Mouse (Mus musculus): ENCODE data around the gene Arhgap32. TPM values are rescaled to one million over a fixed set of nuclear protein-coding genes. Genes with fewer than 3 reads are reported as not detected.
A peak's percentile ranks its signal among the peaks of the same experiment; 100 is the strongest.

Arhgap32 gene
- polyA plus RNA-seq, 1 experiment from 2014 or later, result 16.6 TPM

DNA sequence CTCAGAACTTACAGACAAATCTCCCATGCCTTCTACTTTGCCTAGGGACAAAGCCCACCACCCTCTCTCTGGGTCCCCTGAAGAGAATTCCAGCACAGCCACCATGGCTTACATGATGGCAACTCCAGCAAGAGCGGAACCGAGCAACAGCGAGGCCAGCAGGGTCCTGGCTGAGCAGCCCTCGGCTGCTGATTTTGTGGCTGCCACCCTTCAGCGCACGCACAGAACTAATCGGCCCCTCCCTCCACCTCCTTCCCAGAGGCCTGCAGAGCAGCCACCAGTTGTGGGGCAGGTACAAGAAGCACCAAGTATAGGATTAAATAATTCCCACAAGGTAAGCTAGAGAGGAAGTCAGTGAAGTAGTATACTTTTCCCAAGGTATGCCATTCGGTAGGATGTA, 141.4 kb downstream of the Arhgap32 start:
- DNase-seq (ENCODE audit: low spot score), result no peak
- no peak overlapping the region for H3K4me3 ChIP-seq (replicated peaks; ENCODE audit: low read length)
- ATAC-seq (ENCODE audit: low FRiP score), result no peak
- WGBS, result 71% methylated on average over 8 of the region's 8 CpGs
- no peak overlapping the region for H3K9ac ChIP-seq
- no peak overlapping the region for H3K27ac ChIP-seq
- H3K36me3 ChIP-seq (replicated peaks; ENCODE audit: control insufficient read depth, insufficient read depth), result peaks cover 86% of the 10 kb centered on the region
- no peak overlapping the region for H3K4me2 ChIP-seq (replicated peaks)
- H3K27me3 ChIP-seq (ENCODE audit: control insufficient read depth, insufficient read depth, low read length), result no peaks in the 10 kb centered on the region
- no peaks in the 10 kb centered on the region for H3K9me3 ChIP-seq (ENCODE audit: control insufficient read depth, low read length)
- H3K4me1 ChIP-seq (replicated peaks; ENCODE audit: control insufficient read depth, insufficient read depth, low read length), result no peaks in the 10 kb centered on the region

DNA sequence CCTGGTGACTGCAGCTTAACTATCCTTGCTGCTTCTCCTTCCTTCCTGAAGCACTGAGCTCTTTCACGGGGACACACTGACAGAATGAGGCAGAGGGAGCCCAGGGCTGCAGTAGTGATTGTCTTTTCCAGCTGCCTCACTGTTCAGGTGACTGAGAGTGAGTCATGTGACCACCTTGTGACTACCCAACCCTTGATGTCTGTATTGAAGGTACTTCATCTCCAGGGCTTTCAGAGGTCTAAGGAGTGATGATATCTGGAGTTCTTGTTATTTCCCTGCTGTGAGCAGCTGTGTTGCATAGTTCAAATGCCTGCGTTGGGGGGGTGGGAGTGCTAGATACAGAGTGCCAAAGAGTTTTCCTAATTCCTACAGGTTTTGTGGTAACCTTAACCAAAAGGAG, 141.9 kb downstream of the Arhgap32 start:
- H3K36me3 ChIP-seq (replicated peaks; ENCODE audit: control insufficient read depth, insufficient read depth), result peaks cover 87% of the 10 kb centered on the region
- 79% methylated on average over 2 of the region's 2 CpGs for WGBS
- H3K27ac ChIP-seq, result no peak overlapping the region
- no peak for DNase-seq (ENCODE audit: low spot score)
- H3K4me3 ChIP-seq (replicated peaks; ENCODE audit: low read length), result no peak overlapping the region
- no peaks in the 10 kb centered on the region for H3K27me3 ChIP-seq (ENCODE audit: control insufficient read depth, insufficient read depth, low read length)
- H3K4me2 ChIP-seq (replicated peaks), result no peak overlapping the region
- H3K4me1 ChIP-seq (replicated peaks; ENCODE audit: control insufficient read depth, insufficient read depth, low read length), result no peaks in the 10 kb centered on the region
- no peak for ATAC-seq (ENCODE audit: low FRiP score)
- no peaks in the 10 kb centered on the region for H3K9me3 ChIP-seq (ENCODE audit: control insufficient read depth, low read length)
- H3K9ac ChIP-seq, result no peak overlapping the region

GRCm38 (mm10) chr9:32271896-32272444, 156.0 kb downstream of the Arhgap32 start:
- Histone ChIP-seq H3K4me2 (replicated peaks) (no peak overlapping the region), H3K36me3 (replicated peaks; ENCODE audit: control insufficient read depth, insufficient read depth) (no peaks in the 10 kb centered on the region), H3K27me3 (ENCODE audit: control insufficient read depth, insufficient read depth, low read length) (no peaks in the 10 kb centered on the region), H3K4me3 (replicated peaks; ENCODE audit: low read length) (no peak overlapping the region), H3K4me1 (replicated peaks; ENCODE audit: control insufficient read depth, insufficient read depth, low read length) (no peaks in the 10 kb centered on the region), H3K9me3 (ENCODE audit: control insufficient read depth, low read length) (0 out of 2 replicates have a peak, but pooled peaks cover 3% of the 10 kb centered on the region), H3K27ac (no peak overlapping the region), H3K9ac (no peak overlapping the region)
- ATAC-seq (ENCODE audit: low FRiP score), result peak; percentile 69; the same call in 1 of the 2 replicates
- DNase-seq (ENCODE audit: low spot score), result peak; percentile 91
- 18% methylated on average over 5 of the region's 5 CpGs for WGBS

- no peaks in the 10 kb centered on the region for H3K27me3 ChIP-seq (ENCODE audit: control insufficient read depth, insufficient read depth, low read length)
- no peak for DNase-seq (ENCODE audit: low spot score)
- no peaks in the 10 kb centered on the region for H3K36me3 ChIP-seq (replicated peaks; ENCODE audit: control insufficient read depth, insufficient read depth)
- no peak for ATAC-seq (ENCODE audit: low FRiP score)
- H3K27ac ChIP-seq, result no peak overlapping the region
- no peak overlapping the region for H3K4me2 ChIP-seq (replicated peaks)
- H3K9ac ChIP-seq, result no peak overlapping the region
- 0 out of 2 replicates have a peak, but pooled peaks cover 3% of the 10 kb centered on the region for H3K9me3 ChIP-seq (ENCODE audit: control insufficient read depth, low read length)
- H3K4me1 ChIP-seq (replicated peaks; ENCODE audit: control insufficient read depth, insufficient read depth, low read length), result no peaks in the 10 kb centered on the region
- H3K4me3 ChIP-seq (replicated peaks; ENCODE audit: low read length), result no peak overlapping the region
- 84% methylated on average over 5 of the region's 5 CpGs for WGBS
These were observed 162.1 kb downstream of the Arhgap32 start for GRCm38 (mm10) chr9:32278052-32278451.

DNA sequence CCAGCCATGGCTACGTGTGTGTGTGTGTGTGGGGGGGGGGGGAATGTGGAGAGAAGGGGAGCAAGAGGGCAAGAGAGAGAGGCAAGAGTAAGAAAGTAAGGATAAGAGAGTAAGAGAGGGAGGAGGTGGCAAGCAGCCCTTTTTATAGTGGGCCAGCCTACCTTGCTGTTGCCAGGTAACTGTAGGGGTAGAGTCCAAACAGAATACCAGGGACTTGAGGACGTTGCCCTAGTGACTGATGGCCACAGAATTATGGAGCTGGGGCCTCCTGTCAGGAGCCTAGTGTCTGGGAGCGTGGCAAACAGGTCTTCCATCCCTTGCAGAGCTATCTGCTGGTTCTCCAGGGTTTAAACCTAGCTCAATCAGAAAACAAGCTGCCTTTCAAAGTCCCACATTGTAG, 163.9 kb downstream of the Arhgap32 start:
- H3K27ac ChIP-seq, result no peak overlapping the region
- DNase-seq (ENCODE audit: low spot score) (no peak), ATAC-seq (ENCODE audit: low FRiP score) (no peak)
- no peaks in the 10 kb centered on the region for H3K27me3 ChIP-seq (ENCODE audit: control insufficient read depth, insufficient read depth, low read length)
- no peak overlapping the region for H3K4me3 ChIP-seq (replicated peaks; ENCODE audit: low read length)
- no peaks in the 10 kb centered on the region for H3K36me3 ChIP-seq (replicated peaks; ENCODE audit: control insufficient read depth, insufficient read depth)
- no peak overlapping the region for H3K4me2 ChIP-seq (replicated peaks)
- no peak overlapping the region for H3K9ac ChIP-seq
- H3K4me1 ChIP-seq (replicated peaks; ENCODE audit: control insufficient read depth, insufficient read depth, low read length), result no peaks in the 10 kb centered on the region
- H3K9me3 ChIP-seq (ENCODE audit: control insufficient read depth, low read length), result no peaks in the 10 kb centered on the region
- 71% methylated on average over 3 of the region's 3 CpGs for WGBS

GRCm38 (mm10) chr9:32280456-32280855, 164.5 kb downstream of the Arhgap32 start:
- ATAC-seq (ENCODE audit: low FRiP score) (no peak), DNase-seq (ENCODE audit: low spot score) (no peak)
- H3K9me3 ChIP-seq (ENCODE audit: control insufficient read depth, low read length), result no peaks in the 10 kb centered on the region
- no peaks in the 10 kb centered on the region for H3K27me3 ChIP-seq (ENCODE audit: control insufficient read depth, insufficient read depth, low read length)
- no peaks in the 10 kb centered on the region for H3K4me1 ChIP-seq (replicated peaks; ENCODE audit: control insufficient read depth, insufficient read depth, low read length)
- H3K4me2 ChIP-seq (replicated peaks), result no peak overlapping the region
- H3K36me3 ChIP-seq (replicated peaks; ENCODE audit: control insufficient read depth, insufficient read depth), result no peaks in the 10 kb centered on the region
- H3K4me3 ChIP-seq (replicated peaks; ENCODE audit: low read length), result no peak overlapping the region
- WGBS, result 95% methylated on average over 5 of the region's 5 CpGs
- H3K9ac ChIP-seq, result no peak overlapping the region
- no peak overlapping the region for H3K27ac ChIP-seq

- H3K27me3 ChIP-seq (ENCODE audit: control insufficient read depth, insufficient read depth, low read length), result no peaks in the 10 kb centered on the region
- no peaks in the 10 kb centered on the region for H3K36me3 ChIP-seq (replicated peaks; ENCODE audit: control insufficient read depth, insufficient read depth)
- no peak overlapping the region for H3K4me3 ChIP-seq (replicated peaks; ENCODE audit: low read length)
These were observed 167.7 kb downstream of the Arhgap32 start for GRCm38 (mm10) chr9:32283591-32283990.

GRCm38 (mm10) chr9:32291618-32292017, 175.7 kb downstream of the Arhgap32 start:
- no peak for DNase-seq (ENCODE audit: low spot score)
- no peak for ATAC-seq (ENCODE audit: low FRiP score)
- 47% methylated on average over 7 of the region's 7 CpGs for WGBS
- Histone ChIP-seq H3K9ac (no peak overlapping the region), H3K27me3 (ENCODE audit: control insufficient read depth, insufficient read depth, low read length) (no peaks in the 10 kb centered on the region), H3K36me3 (replicated peaks; ENCODE audit: control insufficient read depth, insufficient read depth) (no peaks in the 10 kb centered on the region), H3K4me1 (replicated peaks; ENCODE audit: control insufficient read depth, insufficient read depth, low read length) (peaks cover 12% of the 10 kb centered on the region; the same call in 1 of the 2 replicates), H3K9me3 (ENCODE audit: control insufficient read depth, low read length) (no peaks in the 10 kb centered on the region), H3K4me2 (replicated peaks) (no peak overlapping the region), H3K4me3 (replicated peaks; ENCODE audit: low read length) (no peak overlapping the region), H3K27ac (no peak overlapping the region)

More at GRCm38 (mm10) chr9:32283591-32283990, 167.7 kb downstream of the Arhgap32 start:
- Histone ChIP-seq H3K27ac (no peak overlapping the region), H3K4me1 (replicated peaks; ENCODE audit: control insufficient read depth, insufficient read depth, low read length) (no peaks in the 10 kb centered on the region), H3K9me3 (ENCODE audit: control insufficient read depth, low read length) (no peaks in the 10 kb centered on the region), H3K4me2 (replicated peaks) (no peak overlapping the region), H3K9ac (no peak overlapping the region)
- ATAC-seq (ENCODE audit: low FRiP score) (no peak), DNase-seq (ENCODE audit: low spot score) (no peak)
- WGBS, result 91% methylated on average over 5 of the region's 5 CpGs

DNA sequence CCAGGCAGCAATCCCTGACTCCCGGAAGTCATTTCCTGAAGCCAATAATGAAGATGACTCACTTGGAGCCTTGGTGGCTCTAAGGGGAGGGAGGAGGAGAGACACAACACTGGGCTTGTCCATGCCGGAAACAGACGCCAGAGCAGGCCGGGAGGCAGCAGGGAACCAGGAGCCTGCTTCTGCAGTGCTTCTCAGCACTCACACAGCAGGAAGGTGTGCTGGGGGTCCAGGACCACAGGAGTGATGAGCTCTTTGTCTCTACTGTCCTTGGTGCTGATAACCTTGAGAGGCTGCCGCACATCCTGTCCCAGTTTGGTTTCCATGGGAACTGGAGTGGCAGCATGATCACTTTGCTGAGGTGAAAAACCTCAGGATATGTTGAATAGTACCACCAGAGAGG, 176.8 kb downstream of the Arhgap32 start:
- Histone ChIP-seq H3K9ac (no peak overlapping the region), H3K4me2 (replicated peaks) (no peak overlapping the region), H3K27me3 (ENCODE audit: control insufficient read depth, insufficient read depth, low read length) (no peaks in the 10 kb centered on the region), H3K36me3 (replicated peaks; ENCODE audit: control insufficient read depth, insufficient read depth) (no peaks in the 10 kb centered on the region), H3K4me3 (replicated peaks; ENCODE audit: low read length) (no peak overlapping the region), H3K9me3 (ENCODE audit: control insufficient read depth, low read length) (no peaks in the 10 kb centered on the region), H3K4me1 (replicated peaks; ENCODE audit: control insufficient read depth, insufficient read depth, low read length) (peaks cover 12% of the 10 kb centered on the region; the same call in 1 of the 2 replicates), H3K27ac (peak overlapping the region; percentile 68; the same call in 1 of the 2 replicates)
- WGBS, result 26% methylated on average over 5 of the region's 5 CpGs
- DNase-seq (ENCODE audit: low spot score) (no peak), ATAC-seq (ENCODE audit: low FRiP score) (peak; percentile 43)

Data from hindbrain, embryonic 14.5 days (tissue).